Mouse (Mus musculus) kidney, embryonic 14.5 days (tissue): ENCODE measurements at regions not wholly inside any gene's neighbourhood (a gene's known extent, or its start where the extent isn't known, plus 50 kb on each side); places are given as distances from the start of the nearest gene placed in this dataset.

Experiments used
- ATAC-seq: fragments of 200-750 bp; cut with Nextera tagmentation; 2 replicates; pipeline ENCODE4 v1.8.0; 2017; ENCODE audit warnings: moderate number of reproducible peaks, mild to moderate bottlenecking, moderate TSS enrichment, moderate library complexity; ENCODE audit not compliant: low FRiP score, low TSS enrichment
- H3K27ac ChIP-seq: fragments of 300-500 bp; sonication (generic); 2 replicates; pipeline ENCODE4 v1.5.1; 2014; ENCODE audit warnings: low read depth, mild to moderate bottlenecking, low read length, moderate library complexity, mixed read lengths
- H3K27me3 ChIP-seq: fragments of 300-500 bp; sonication (generic); 2 replicates; pipeline ENCODE4 v1.6.1; 2014; ENCODE audit warnings: mild to moderate bottlenecking, low read length; ENCODE audit not compliant: control insufficient read depth, insufficient read depth
- H3K36me3 ChIP-seq: fragments of 300-500 bp; sonication (generic); 2 replicates; pipeline ENCODE4 v1.6.1; 2014; ENCODE audit warnings: low read length, mixed read lengths; ENCODE audit not compliant: control insufficient read depth, insufficient read depth
- H3K4me1 ChIP-seq: fragments of 300-500 bp; sonication (generic); 2 replicates; pipeline ENCODE4 v1.6.1; 2014; ENCODE audit warnings: low read length, mixed read lengths; ENCODE audit not compliant: control insufficient read depth, insufficient read depth
- H3K4me2 ChIP-seq: fragments of 300-500 bp; sonication (generic); replicated peaks from 2 replicates; pipeline ENCODE4 v1.6.1; 2014; ENCODE audit warnings: low read depth, mild to moderate bottlenecking, low read length
- H3K4me3 ChIP-seq: fragments of 300-500 bp; sonication (generic); 2 replicates; pipeline ENCODE4 v1.5.1; 2014; ENCODE audit warnings: mild to moderate bottlenecking, low read length
- H3K9ac ChIP-seq: fragments of 300-500 bp; sonication (generic); 2 replicates; pipeline ENCODE4 v1.6.1; 2014; ENCODE audit warnings: low read depth, mild to moderate bottlenecking, low read length, moderate library complexity
- H3K9me3 ChIP-seq: fragments of 300-500 bp; sonication (generic); 2 replicates; pipeline ENCODE4 v1.6.1; 2016; ENCODE audit warnings: low read length; ENCODE audit not compliant: control insufficient read depth
- WGBS: fragments of 180-500 bp; shearing (Covaris S2); extraction: QIAGEN DNeasy Blood & Tissue Kit; methylation state at CpG from one replicate; pipeline ENCODE4 v1.1.7; 2014; 5-methylcytosine and 5-hydroxymethylcytosine counted together

GRCm38 (mm10) chr4:95105424-95105823, 53.4 kb upstream of the Jun start:
- H3K4me3 ChIP-seq = no peak overlapping the region
- H3K36me3 ChIP-seq = no peaks in the 10 kb centered on the region
- peak overlapping the region; percentile 60; the same call in 1 of the 2 replicates for H3K27ac ChIP-seq
- H3K27me3 ChIP-seq = no peaks in the 10 kb centered on the region
- H3K9me3 ChIP-seq = no peaks in the 10 kb centered on the region; the same call in 1 of the 2 replicates
- ATAC-seq = peak; percentile 73; the same call in 1 of the 2 replicates
- peaks cover 24% of the 10 kb centered on the region; the same call in 1 of the 2 replicates for H3K4me1 ChIP-seq
- WGBS = 9% methylated on average over 3 of the region's 3 CpGs
- H3K4me2 ChIP-seq = no peak overlapping the region
- no peak overlapping the region for H3K9ac ChIP-seq

- no peaks in the 10 kb centered on the region for H3K27me3 ChIP-seq
- H3K27ac ChIP-seq = peak overlapping the region; percentile 60
- H3K4me1 ChIP-seq = peaks cover 24% of the 10 kb centered on the region; the same call in 1 of the 2 replicates
- peak; percentile 22; the same call in 1 of the 2 replicates for ATAC-seq
- 30% methylated on average over 16 of the region's 16 CpGs for WGBS
- no peak overlapping the region for H3K4me3 ChIP-seq
- H3K36me3 ChIP-seq = no peaks in the 10 kb centered on the region
- no peak overlapping the region for H3K9ac ChIP-seq
- peak overlapping the region; percentile 8; the same call in 1 of the 2 replicates for H3K4me2 ChIP-seq
- H3K9me3 ChIP-seq = no peaks in the 10 kb centered on the region; the same call in 1 of the 2 replicates
Measured at GRCm38 (mm10) chr4:95105926-95106622, 54.1 kb upstream of the Jun start.

- H3K4me1 ChIP-seq = peaks cover 24% of the 10 kb centered on the region; the same call in 1 of the 2 replicates
- peak; percentile 66 for ATAC-seq
- H3K36me3 ChIP-seq = no peaks in the 10 kb centered on the region
- no peaks in the 10 kb centered on the region for H3K27me3 ChIP-seq
- 0 out of 2 replicates have a peak overlapping the region, but pooled peaks have one; percentile 4 for H3K4me2 ChIP-seq
- no peak overlapping the region for H3K4me3 ChIP-seq
- peak overlapping the region; percentile 59 for H3K27ac ChIP-seq
- H3K9ac ChIP-seq = no peak overlapping the region
- H3K9me3 ChIP-seq = no peaks in the 10 kb centered on the region; the same call in 1 of the 2 replicates
- WGBS = 32% methylated on average over 10 of the region's 10 CpGs
Measured at GRCm38 (mm10) chr4:95106881-95107665, 55.1 kb upstream of the Jun start.

GRCm38 (mm10) chr4:95108811-95109210, 56.8 kb upstream of the Jun start:
- ATAC-seq = no peak
- Histone ChIP-seq H3K4me2 (no peak overlapping the region), H3K27ac (peak overlapping the region; percentile 71; the same call in 1 of the 2 replicates), H3K27me3 (no peaks in the 10 kb centered on the region), H3K36me3 (no peaks in the 10 kb centered on the region), H3K9me3 (no peaks in the 10 kb centered on the region), H3K4me3 (no peak overlapping the region), H3K4me1 (peaks cover 24% of the 10 kb centered on the region; the same call in 1 of the 2 replicates), H3K9ac (no peak overlapping the region)
- WGBS = 63% methylated on average over 6 of the region's 6 CpGs

GRCm38 (mm10) chr4:95110828-95111227, 58.8 kb upstream of the Jun start:
- ATAC-seq = no peak
- 88% methylated on average over 8 of the region's 8 CpGs for whole genome bisulfite sequencing

GRCm38 (mm10) chr4:95117158-95117681, 65.2 kb upstream of the Jun start:
- no peak overlapping the region for H3K9ac ChIP-seq
- H3K36me3 ChIP-seq = no peaks in the 10 kb centered on the region
- H3K4me1 ChIP-seq = no peaks in the 10 kb centered on the region
- H3K27me3 ChIP-seq = no peaks in the 10 kb centered on the region
- H3K9me3 ChIP-seq = no peaks in the 10 kb centered on the region
- WGBS = 54% methylated on average over 5 of the region's 5 CpGs
- no peak overlapping the region for H3K4me2 ChIP-seq
- ATAC-seq = 0 out of 2 replicates have a peak, but pooled peaks have one; percentile 46
- H3K27ac ChIP-seq = no peak overlapping the region
- H3K4me3 ChIP-seq = no peak overlapping the region

More at GRCm38 (mm10) chr4:95110828-95111227, 58.8 kb upstream of the Jun start:
- Histone ChIP-seq H3K27me3 (no peaks in the 10 kb centered on the region), H3K9ac (no peak overlapping the region), H3K9me3 (no peaks in the 10 kb centered on the region), H3K36me3 (no peaks in the 10 kb centered on the region), H3K4me1 (peaks cover 20% of the 10 kb centered on the region; the same call in 1 of the 2 replicates), H3K4me3 (no peak overlapping the region), H3K27ac (no peak overlapping the region), H3K4me2 (no peak overlapping the region)

- Histone ChIP-seq H3K27me3 (no peaks in the 10 kb centered on the region), H3K27ac (no peak overlapping the region), H3K4me3 (no peak overlapping the region), H3K4me2 (no peak overlapping the region), H3K36me3 (no peaks in the 10 kb centered on the region), H3K9ac (no peak overlapping the region), H3K4me1 (no peaks in the 10 kb centered on the region), H3K9me3 (no peaks in the 10 kb centered on the region)
- whole genome bisulfite sequencing = 87% methylated on average over 1 of the region's 1 CpGs
- no peak for ATAC-seq
Measured at GRCm38 (mm10) chr4:95120876-95121275, 68.9 kb upstream of the Jun start.

GRCm38 (mm10) chr4:95125346-95125745, 73.3 kb upstream of the Jun start:
- WGBS = 87% methylated on average over 1 of the region's 1 CpGs
- Histone ChIP-seq H3K9me3 (no peaks in the 10 kb centered on the region), H3K9ac (no peak overlapping the region), H3K4me1 (no peaks in the 10 kb centered on the region), H3K27ac (no peak overlapping the region), H3K4me3 (no peak overlapping the region), H3K4me2 (no peak overlapping the region), H3K27me3 (no peaks in the 10 kb centered on the region), H3K36me3 (no peaks in the 10 kb centered on the region)
- ATAC-seq = no peak
